Mouse (Mus musculus) CH12.LX (cell line): ENCODE results near the gene Gm49368.

Source experiments
- CHD1 ChIP-seq: IDR thresholded peaks from 2 replicates; pipeline ENCODE4 v1.6.1; 2012; ENCODE audit warnings: low read depth, low read length, improper control_type of control experiment, inconsistent platforms
- CHD2 ChIP-seq: IDR thresholded peaks from 2 replicates; pipeline ENCODE4 v1.6.1; 2011; ENCODE audit warnings: low read length, improper control_type of control experiment
- CTCF ChIP-seq, 2 experiments: IDR thresholded peaks in 1 of 2; conservative IDR thresholded peaks in 1 of 2; 2 replicates each; pipeline ENCODE4 v1.5.1; 2011 to 2012; ENCODE audit warnings: low read depth in 2 of 2, low read length in 2 of 2, improper control_type of control experiment in 1 of 2, inconsistent platforms in 1 of 2, mild to moderate bottlenecking in 1 of 2, moderate library complexity in 1 of 2
- EP300 ChIP-seq: IDR thresholded peaks from 2 replicates; pipeline ENCODE4 v1.6.1; 2011; ENCODE audit warnings: low read length, improper control_type of control experiment
- MAFK ChIP-seq: IDR thresholded peaks from 2 replicates; pipeline ENCODE4 v1.6.1; 2011; ENCODE audit warnings: low read length, improper control_type of control experiment; ENCODE audit not compliant: insufficient replicate concordance
- MAX ChIP-seq: IDR thresholded peaks from 2 replicates; pipeline ENCODE4 v1.6.1; 2011; ENCODE audit warnings: low read length, improper control_type of control experiment
- POLR2A ChIP-seq: IDR thresholded peaks from 2 replicates; pipeline ENCODE4 v1.6.1; 2011; ENCODE audit warnings: low read depth, mild to moderate bottlenecking, improper control_type of control experiment, low read length
- UBTF ChIP-seq: IDR thresholded peaks from 2 replicates; pipeline ENCODE4 v1.6.1; 2012; ENCODE audit warnings: low read depth, mild to moderate bottlenecking, inconsistent platforms, low read length, improper control_type of control experiment, moderate library complexity

DNA sequence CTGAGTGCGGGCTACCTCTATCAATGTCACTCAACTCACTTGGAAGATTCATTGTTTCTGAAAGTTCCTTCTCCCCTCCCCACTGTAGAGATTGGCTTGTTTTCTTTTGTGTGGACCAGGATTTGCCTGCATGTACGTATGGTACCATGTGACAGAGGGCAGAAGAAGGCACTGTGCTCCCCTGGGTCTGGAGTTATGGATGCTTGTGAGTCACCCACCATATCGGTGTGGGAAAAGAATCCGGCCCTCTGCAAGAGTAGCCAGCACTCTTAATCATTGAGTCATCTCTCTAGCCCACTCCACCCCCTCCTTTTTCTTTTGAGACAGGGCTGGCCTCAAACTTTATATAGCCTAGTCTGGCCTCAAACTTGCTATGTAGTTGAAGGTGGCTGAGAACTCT is 37.6 kb upstream of the Gm49368 start:
- TF ChIP-seq UBTF (no peak), EP300 (no peak), MAFK (no peak), POLR2A (no peak), MAX (no peak), CTCF (conservative IDR thresholded peaks at IDR 0.05 in 1 of 2, IDR thresholded peaks at IDR 0.05 in 1 of 2; ENCODE audit: low read depth in 2 of 2, low read length in 2 of 2) (no peak), CHD1 (no peak), CHD2 (no peak)
